Mouse (Mus musculus) G1E (cell line): ENCODE data around the gene Hipk2. TPM values are rescaled to one million over a fixed set of nuclear protein-coding genes. Genes with fewer than 3 reads are reported as not detected.

Experiments used
- ATAC-seq: 2 replicates; pipeline ENCODE4 v1.8.0; 2016; ENCODE audit warnings: mild to moderate bottlenecking; ENCODE audit not compliant: insufficient number of reproducible peaks, poor library complexity, low FRiP score, severe bottlenecking; ENCODE audit errors: extremely low read depth
- DNase-seq: peaks from one replicate; pipeline ENCODE4 v3.0.0; 2012; ENCODE audit warnings: low spot score
- H3K27me3 ChIP-seq: 2 replicates; pipeline ENCODE4 v1.6.1; 2012; ENCODE audit warnings: mild to moderate bottlenecking, low read length, inconsistent platforms; ENCODE audit not compliant: insufficient read depth
- H3K36me3 ChIP-seq: replicated peaks from 2 replicates; pipeline ENCODE3; 2012; ENCODE audit warnings: mild to moderate bottlenecking, inconsistent platforms
- H3K4me1 ChIP-seq: 2 replicates; pipeline ENCODE4 v1.6.1; 2012; ENCODE audit warnings: low read depth, low read length, inconsistent platforms, mixed read lengths; ENCODE audit not compliant: insufficient read depth
- H3K4me3 ChIP-seq: 2 replicates; pipeline ENCODE4 v1.5.1; 2012; ENCODE audit warnings: low read depth, mild to moderate bottlenecking, inconsistent platforms, low read length, moderate library complexity, mixed read lengths
- H3K9me3 ChIP-seq: replicated peaks from 2 replicates; pipeline ENCODE4 v1.6.1; 2012; ENCODE audit warnings: inconsistent platforms
- CTCF ChIP-seq: IDR thresholded peaks from 2 replicates; pipeline ENCODE4 v1.5.1; 2012; ENCODE audit warnings: low read depth, low read length, inconsistent platforms, mixed read lengths
- GATA1 ChIP-seq: IDR thresholded peaks from 2 replicates; pipeline ENCODE4 v1.6.1; 2012; ENCODE audit warnings: borderline replicate concordance, low read length, inconsistent platforms, mixed read lengths
- GATA2 ChIP-seq: IDR thresholded peaks from 2 replicates; pipeline ENCODE4 v1.6.1; 2012; ENCODE audit warnings: low read depth, low read length, inconsistent platforms, borderline replicate concordance
- POLR2AphosphoS5 ChIP-seq: IDR thresholded peaks from 2 replicates; pipeline ENCODE4 v1.6.1; 2012; ENCODE audit warnings: low read depth, low read length, inconsistent platforms; ENCODE audit not compliant: insufficient replicate concordance
- TAL1 ChIP-seq: conservative IDR thresholded peaks from 2 replicates; pipeline ENCODE4 v1.6.1; 2012; ENCODE audit warnings: low read depth, low read length, inconsistent platforms, mixed read lengths
- polyA plus RNA-seq: library from polyadenylated mRNA; stranded (reverse); fragments of >175 nt; gene quantifications from 2 replicates; pipeline ENCODE4 v1.2.3, GENCODE M21; 2012
- total RNA-seq, 2 experiments: library from RNA; stranded (forward) in 1 of 2; stranded (reverse) in 1 of 2; fragments of 200-1000 nt in 1 of 2; fragments of >200 nt in 1 of 2; fragmentation: Nextera tagmentation in 1 of 2; gene quantifications; 2 replicates each; pipeline ENCODE4 v1.2.3; 2014 to 2017

The Hipk2 gene
- total and polyA plus RNA-seq, 3 experiments = 4.6 to 97.9 (median 39.6) TPM

- H3K36me3 ChIP-seq = peaks cover 30% of the 10 kb centered on the region
- no peak for DNase-seq
- H3K4me3 ChIP-seq = no peak overlapping the region
- TF ChIP-seq GATA1 = no peak
- no peak for TF ChIP-seq GATA2
- no peak for TF ChIP-seq POLR2AphosphoS5
- no peak for TF ChIP-seq TAL1
- TF ChIP-seq CTCF = no peak
- ATAC-seq = no peak
- H3K4me1 ChIP-seq = peaks cover 41% of the 10 kb centered on the region
- no peaks in the 10 kb centered on the region for H3K9me3 ChIP-seq
- H3K27me3 ChIP-seq = no peaks in the 10 kb centered on the region
Observed at GRCm38 (mm10) chr6:38797548-38797947, 78.4 kb downstream of the Hipk2 start.

- no peak for DNase-seq
- ATAC-seq = no peak
- H3K27me3 ChIP-seq = no peaks in the 10 kb centered on the region
- peaks cover 25% of the 10 kb centered on the region for H3K36me3 ChIP-seq
- peaks cover 35% of the 10 kb centered on the region for H3K4me1 ChIP-seq
- no peak overlapping the region for H3K4me3 ChIP-seq
- no peaks in the 10 kb centered on the region for H3K9me3 ChIP-seq
- no peak for TF ChIP-seq GATA1
- TF ChIP-seq TAL1 = no peak
- no peak for TF ChIP-seq GATA2
- TF ChIP-seq CTCF = no peak
Observed at GRCm38 (mm10) chr6:38796993-38797392, 79.0 kb downstream of the Hipk2 start.

- Histone ChIP-seq H3K4me1 (peaks cover 35% of the 10 kb centered on the region), H3K27me3 (no peaks in the 10 kb centered on the region), H3K36me3 (peaks cover 27% of the 10 kb centered on the region), H3K4me3 (no peak overlapping the region), H3K9me3 (0 out of 2 replicates have a peak, but pooled peaks cover under 1% of the 10 kb centered on the region)
- no peak for TF ChIP-seq CTCF
- no peak for TF ChIP-seq TAL1
- no peak for TF ChIP-seq GATA2
- no peak for TF ChIP-seq GATA1
- TF ChIP-seq POLR2AphosphoS5 = no peak
- no peak for DNase-seq
- ATAC-seq = no peak
Observed at GRCm38 (mm10) chr6:38796388-38796787, 79.6 kb downstream of the Hipk2 start.

GRCm38 (mm10) chr6:38795096-38795816 is 80.7 kb downstream of the Hipk2 start:
- TF ChIP-seq GATA1 = no peak
- TF ChIP-seq POLR2AphosphoS5 = no peak
- 0 out of 2 replicates have a peak, but pooled peaks have one; percentile 20 for TF ChIP-seq TAL1
- TF ChIP-seq CTCF = no peak
- no peak for TF ChIP-seq GATA2
- Histone ChIP-seq H3K27me3 (no peaks in the 10 kb centered on the region), H3K9me3 (0 out of 2 replicates have a peak, but pooled peaks cover 1% of the 10 kb centered on the region), H3K4me3 (no peak overlapping the region), H3K36me3 (peaks cover 29% of the 10 kb centered on the region), H3K4me1 (peaks cover 36% of the 10 kb centered on the region)
- no peak for DNase-seq
- peak; percentile 57; the same call in 1 of the 2 replicates for ATAC-seq

- peaks cover 51% of the 10 kb centered on the region for H3K4me1 ChIP-seq
- H3K27me3 ChIP-seq = no peaks in the 10 kb centered on the region
- peaks cover 31% of the 10 kb centered on the region for H3K36me3 ChIP-seq
- DNase-seq (no peak), ATAC-seq (no peak)
- 0 out of 2 replicates have a peak, but pooled peaks cover 1% of the 10 kb centered on the region for H3K9me3 ChIP-seq
- H3K4me3 ChIP-seq = no peak overlapping the region
- no peak for TF ChIP-seq CTCF
- TF ChIP-seq TAL1 = no peak
- no peak for TF ChIP-seq GATA2
- no peak for TF ChIP-seq POLR2AphosphoS5
- no peak for TF ChIP-seq GATA1
Observed at GRCm38 (mm10) chr6:38792966-38793365, 83.0 kb downstream of the Hipk2 start.

GRCm38 (mm10) chr6:38789221-38789810 is 86.6 kb downstream of the Hipk2 start:
- Histone ChIP-seq H3K4me1 (peaks cover 44% of the 10 kb centered on the region), H3K36me3 (peaks cover 30% of the 10 kb centered on the region), H3K27me3 (no peaks in the 10 kb centered on the region), H3K4me3 (no peak overlapping the region), H3K9me3 (0 out of 2 replicates have a peak, but pooled peaks cover 1% of the 10 kb centered on the region)
- ATAC-seq = no peak
- DNase-seq = no peak
- TF ChIP-seq POLR2AphosphoS5 = no peak
- no peak for TF ChIP-seq CTCF
- no peak for TF ChIP-seq TAL1
- no peak for TF ChIP-seq GATA1
- TF ChIP-seq GATA2 = no peak
